Mouse (Mus musculus) spleen, adult 2 months (tissue): ENCODE measurements at regions not wholly inside any gene's neighbourhood (a gene's known extent, or its start where the extent isn't known, plus 50 kb on each side); places are given as distances from the start of the nearest gene placed in this dataset.

Source experiments
- DNase-seq, 2 experiments: peaks; one replicate each; pipeline versions ENCODE4 v3.0.0 to v3.0.0-alpha.2; 2012 to 2021; ENCODE audit warnings: low spot score in 2 of 2, low read depth in 1 of 2
- H3K27ac ChIP-seq: fragments of 200-500 bp; 2 replicates; pipeline ENCODE4 v1.5.1; 2012; ENCODE audit warnings: low read length, inconsistent platforms; ENCODE audit not compliant: insufficient read depth
- H3K27me3 ChIP-seq: fragments of 200-500 bp; 2 replicates; pipeline ENCODE4 v1.6.1; 2012; ENCODE audit warnings: mild to moderate bottlenecking, moderate library complexity, low read length, inconsistent platforms; ENCODE audit not compliant: control insufficient read depth, insufficient read depth
- H3K36me3 ChIP-seq: fragments of 200-500 bp; 2 replicates; pipeline ENCODE4 v1.6.1; 2012; ENCODE audit warnings: mild to moderate bottlenecking, low read length, inconsistent platforms; ENCODE audit not compliant: control insufficient read depth, insufficient read depth
- H3K4me1 ChIP-seq: fragments of 200-500 bp; 2 replicates; pipeline ENCODE4 v1.6.1; 2011; ENCODE audit warnings: inconsistent platforms; ENCODE audit not compliant: control insufficient read depth, insufficient read depth, insufficient read length
- H3K4me3 ChIP-seq: fragments of 200-500 bp; 2 replicates; pipeline ENCODE4 v1.5.1; 2011; ENCODE audit warnings: mild to moderate bottlenecking, inconsistent platforms; ENCODE audit not compliant: insufficient read depth, insufficient read length; ENCODE audit errors: extremely low read depth
- CTCF ChIP-seq: fragments of 200-500 bp; IDR thresholded peaks from 2 replicates; pipeline ENCODE4 v1.5.1; 2011; ENCODE audit warnings: mild to moderate bottlenecking, inconsistent platforms; ENCODE audit not compliant: insufficient read depth, insufficient read length, insufficient replicate concordance; ENCODE audit errors: extremely low read depth
- POLR2A ChIP-seq: fragments of 200-500 bp; IDR thresholded peaks from 2 replicates; pipeline ENCODE4 v1.6.1; 2011; ENCODE audit warnings: low read depth, low read length, inconsistent platforms
- WGBS: fragments of 180-500 bp; shearing (Covaris S2); methylation state at CpG from one replicate; pipeline ENCODE4 v1.1.7; 2018; 5-methylcytosine and 5-hydroxymethylcytosine counted together

GRCm38 (mm10) chr5:141131906-141132305, 109.4 kb upstream of the Sdk1 start:
- DNase-seq = no peak
- H3K4me1 ChIP-seq = no peaks in the 10 kb centered on the region
- no peak overlapping the region for H3K27ac ChIP-seq
- TF ChIP-seq CTCF (no peak), POLR2A (no peak)
- H3K27me3 ChIP-seq = no peaks in the 10 kb centered on the region
- WGBS = 49% methylated on average over 9 of the region's 9 CpGs
- no peak overlapping the region for H3K4me3 ChIP-seq
- no peaks in the 10 kb centered on the region for H3K36me3 ChIP-seq

- no peak for DNase-seq
- 74% methylated on average over 4 of the region's 4 CpGs for WGBS
- Histone ChIP-seq H3K36me3 (no peaks in the 10 kb centered on the region), H3K27ac (no peak overlapping the region), H3K4me1 (no peaks in the 10 kb centered on the region), H3K4me3 (no peak overlapping the region), H3K27me3 (no peaks in the 10 kb centered on the region)
- TF ChIP-seq CTCF = no peak
- no peak for TF ChIP-seq POLR2A
Observed at GRCm38 (mm10) chr5:141136239-141136638, 105.1 kb upstream of the Sdk1 start.

- no peaks in the 10 kb centered on the region for H3K4me1 ChIP-seq
- DNase-seq = no peak
- TF ChIP-seq POLR2A (no peak), CTCF (no peak)
Observed at GRCm38 (mm10) chr5:141137716-141138115, 103.6 kb upstream of the Sdk1 start.

GRCm38 (mm10) chr5:141138771-141139360, 102.4 kb upstream of the Sdk1 start:
- no peak for DNase-seq
- 64% methylated on average over 12 of the region's 12 CpGs for WGBS
- Histone ChIP-seq H3K36me3 (no peaks in the 10 kb centered on the region), H3K4me3 (no peak overlapping the region), H3K27me3 (no peaks in the 10 kb centered on the region), H3K27ac (no peak overlapping the region), H3K4me1 (no peaks in the 10 kb centered on the region)
- no peak for TF ChIP-seq CTCF
- TF ChIP-seq POLR2A = no peak

More at GRCm38 (mm10) chr5:141137716-141138115, 103.6 kb upstream of the Sdk1 start:
- H3K27me3 ChIP-seq = no peaks in the 10 kb centered on the region
- no peaks in the 10 kb centered on the region for H3K36me3 ChIP-seq
- no peak overlapping the region for H3K4me3 ChIP-seq
- 86% methylated on average over 3 of the region's 3 CpGs for WGBS
- no peak overlapping the region for H3K27ac ChIP-seq

- DNase-seq = no peak
- no peaks in the 10 kb centered on the region for H3K4me1 ChIP-seq
- H3K27me3 ChIP-seq = no peaks in the 10 kb centered on the region
- H3K4me3 ChIP-seq = no peak overlapping the region
- H3K27ac ChIP-seq = no peak overlapping the region
- TF ChIP-seq CTCF = no peak
- no peak for TF ChIP-seq POLR2A
- 87% methylated on average over 14 of the region's 14 CpGs for WGBS
- H3K36me3 ChIP-seq = no peaks in the 10 kb centered on the region
Observed at GRCm38 (mm10) chr5:141139361-141139912, 101.9 kb upstream of the Sdk1 start.

- 51% methylated on average over 8 of the region's 8 CpGs for WGBS
Observed at GRCm38 (mm10) chr5:141160391-141160790, 80.9 kb upstream of the Sdk1 start.

GRCm38 (mm10) chr5:141160956-141161355, 80.3 kb upstream of the Sdk1 start:
- Histone ChIP-seq H3K36me3 (no peaks in the 10 kb centered on the region), H3K4me3 (no peak overlapping the region), H3K27ac (no peak overlapping the region), H3K27me3 (no peaks in the 10 kb centered on the region), H3K4me1 (no peaks in the 10 kb centered on the region)
- DNase-seq = no peak
- 92% methylated on average over 5 of the region's 5 CpGs for WGBS
- TF ChIP-seq POLR2A = no peak
- no peak for TF ChIP-seq CTCF

More at GRCm38 (mm10) chr5:141160391-141160790, 80.9 kb upstream of the Sdk1 start:
- DNase-seq = no peak
- H3K27me3 ChIP-seq = no peaks in the 10 kb centered on the region
- H3K4me1 ChIP-seq = no peaks in the 10 kb centered on the region
- no peak overlapping the region for H3K4me3 ChIP-seq
- no peak overlapping the region for H3K27ac ChIP-seq
- TF ChIP-seq POLR2A (no peak), CTCF (no peak)
- no peaks in the 10 kb centered on the region for H3K36me3 ChIP-seq
